Mouse (Mus musculus) ovary, postnatal 36 days (tissue): Measurements from ENCODE around the gene Zfp770.

Source experiments
- DNase-seq: peaks from one replicate; pipeline ENCODE4 v3.0.0; 2022; ENCODE audit warnings: low spot score, mixed read lengths

Zfp770 gene

DNA sequence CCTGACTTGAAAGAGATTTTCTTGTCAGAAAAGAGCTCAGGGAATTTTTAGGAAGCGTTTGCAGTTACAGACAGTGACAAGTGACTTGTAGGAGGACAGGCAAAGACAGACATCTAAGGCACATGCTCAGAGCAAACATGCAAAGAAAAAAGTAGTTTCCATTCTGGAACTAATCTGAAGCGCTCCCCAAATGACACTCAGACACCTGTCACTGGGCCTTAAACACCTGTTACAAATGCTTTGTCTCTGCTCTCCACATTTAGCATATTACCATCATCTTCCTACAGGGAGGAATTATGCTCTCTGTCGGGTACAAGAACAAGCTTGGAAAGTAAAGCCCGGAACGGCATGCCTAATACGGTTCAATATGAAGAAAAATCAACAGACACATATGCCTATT is 57.4 kb downstream of the Zfp770 start:
- no peak for DNase-seq
